Mouse (Mus musculus): Measurements from ENCODE around the gene Ubr1.

Gene Ubr1

DNA sequence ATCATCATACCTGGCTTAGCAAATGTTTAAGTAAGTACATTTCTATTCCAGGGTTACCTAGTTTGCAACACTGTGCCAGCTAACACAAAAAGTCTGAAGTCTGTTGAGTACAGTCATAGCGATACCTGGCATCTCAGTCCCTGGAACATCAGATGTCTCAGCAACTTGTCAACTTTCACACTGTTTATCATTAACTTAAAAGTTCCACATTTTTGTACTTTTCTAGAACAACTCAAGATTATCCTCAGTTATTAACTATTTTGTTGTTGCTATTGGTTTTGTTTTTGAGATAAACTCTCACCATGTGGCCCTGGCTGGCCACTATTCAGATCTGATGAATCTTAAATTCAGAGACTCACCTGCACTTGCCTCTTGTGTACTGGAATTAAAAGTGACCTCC, 107.1 kb downstream of the Ubr1 start:
- intact Hi-C loops (cut with DNase I) = no loop called here

DNA sequence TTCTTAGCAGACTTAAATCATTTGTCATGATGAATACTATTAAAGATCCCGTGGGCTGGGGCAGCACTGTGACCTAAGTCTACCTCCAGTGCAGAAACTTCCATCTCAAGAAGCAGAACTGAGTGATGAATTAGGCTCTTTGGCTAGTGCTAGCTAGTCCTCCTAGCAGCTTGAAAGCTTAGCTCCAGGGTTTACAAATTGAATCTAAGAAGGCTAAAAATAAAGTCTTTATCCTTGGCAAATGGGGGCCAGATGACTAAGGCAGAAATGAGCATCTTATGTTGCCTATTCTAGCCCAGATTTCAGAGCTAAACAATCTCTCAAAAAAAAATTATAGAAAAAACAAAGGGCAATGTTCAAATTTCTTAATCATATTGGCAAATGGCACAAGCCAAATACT, 109.8 kb downstream of the Ubr1 start:
- intact Hi-C loops (cut with DNase I) = no loop called here

DNA sequence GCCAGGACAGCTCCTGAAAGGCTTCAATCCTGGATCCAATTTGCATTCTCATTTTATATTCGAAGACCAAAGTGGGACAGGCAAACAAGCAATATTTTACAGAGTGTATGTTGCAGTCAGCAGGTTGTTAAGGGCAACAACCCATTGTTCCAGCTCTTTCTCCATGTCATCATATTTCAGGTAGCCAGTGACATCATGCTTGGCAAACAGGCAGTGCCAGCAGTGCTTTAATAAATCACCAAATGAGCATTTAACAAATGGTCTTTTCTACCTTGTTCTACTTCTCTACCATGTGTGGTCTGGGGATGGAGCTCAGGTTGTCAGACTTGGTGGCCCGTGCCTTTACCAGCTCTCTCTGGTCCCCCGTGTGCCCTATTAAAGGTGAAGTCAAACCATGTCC, 112.4 kb downstream of the Ubr1 start:
- intact Hi-C loops (cut with DNase I) = loop anchor here (10.0 kb wide), 1 partner anchor 123 kb away; no protein-coding TSS in a partner anchor

DNA sequence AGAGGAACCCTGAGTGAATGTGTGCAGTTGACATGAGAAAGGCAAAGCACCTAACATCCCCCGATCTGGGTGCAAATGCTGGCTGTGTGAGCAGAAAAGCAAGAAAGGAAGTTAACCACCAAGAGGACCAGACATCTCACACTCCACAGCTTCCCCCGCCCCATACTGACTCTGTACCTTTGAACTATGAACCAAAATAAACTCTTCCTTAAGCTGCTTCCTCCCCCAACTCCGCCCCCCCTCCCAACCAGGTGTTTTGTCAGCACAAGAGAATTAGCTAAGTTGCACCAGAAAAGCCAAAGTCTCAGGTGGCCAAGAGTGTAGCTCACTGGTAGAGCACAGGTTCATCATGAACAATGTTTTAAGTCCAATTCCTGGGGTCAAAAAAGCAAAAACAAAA, 117.4 kb downstream of the Ubr1 start:
- intact Hi-C loops (cut with DNase I) = loop anchor here (10.0 kb wide), 1 partner anchor 118 kb away; no protein-coding TSS in a partner anchor

DNA sequence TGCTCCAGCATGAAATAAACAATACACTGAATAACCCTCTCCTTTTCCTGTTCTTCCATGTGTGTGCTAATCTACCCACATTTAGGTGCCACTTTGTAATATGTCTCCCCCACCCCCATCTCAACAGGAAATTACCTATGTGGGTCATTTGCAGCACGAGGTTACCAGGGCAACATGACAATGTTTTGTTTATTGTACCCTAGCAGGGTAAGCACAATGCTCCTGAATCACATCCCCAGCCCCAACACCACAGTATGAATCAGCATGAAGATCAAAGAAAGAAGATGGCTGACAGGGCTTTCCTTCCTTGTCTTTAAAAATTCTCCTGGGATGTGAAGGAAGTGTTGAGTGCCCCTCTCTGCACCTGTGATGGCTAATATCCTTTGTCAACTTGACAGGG, 117.9 kb downstream of the Ubr1 start:
- intact Hi-C loops (cut with DNase I) = loop anchor here (10.0 kb wide), 1 partner anchor 118 kb away; no protein-coding TSS in a partner anchor

DNA sequence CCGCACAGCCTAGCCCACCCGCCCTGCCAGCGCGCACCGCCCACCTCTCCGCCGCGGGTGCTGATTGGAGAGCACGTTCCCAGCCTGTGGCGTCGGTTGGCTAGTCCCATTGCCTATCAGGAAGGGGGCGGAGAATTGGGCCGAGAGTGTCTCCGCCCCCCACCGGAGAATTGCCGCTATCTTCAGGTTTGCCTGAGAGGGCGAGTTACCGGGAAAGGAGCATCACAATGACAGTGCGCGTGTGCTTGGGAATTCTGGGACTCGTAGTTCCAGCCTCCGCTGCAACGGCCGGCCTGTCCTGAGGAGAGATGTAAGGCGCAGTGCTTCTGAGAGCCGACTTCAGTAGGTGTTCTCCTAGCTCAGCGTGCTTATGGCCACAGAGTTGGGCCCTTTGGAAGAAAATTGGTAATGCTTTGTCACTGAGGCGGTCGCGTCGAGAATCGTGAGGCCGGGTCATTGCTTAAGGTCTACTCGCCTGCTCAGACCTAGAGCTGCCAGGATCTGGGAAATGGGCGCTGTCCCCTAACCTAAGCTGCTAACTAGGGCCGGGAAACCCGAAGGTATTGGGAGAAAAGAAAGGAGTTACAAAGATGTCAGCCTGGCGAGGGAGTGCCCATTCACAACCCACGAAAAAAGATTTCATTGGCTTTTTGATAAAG, 120.0 kb downstream of the Ubr1 start, which contains the start of gene Ttbk2:
Gene Ttbk2, minus strand, starts transcription at position 181 of the 659 bp plus-strand sequence.
- intact Hi-C loops (cut with DNase I) = loop anchor here (10.0 kb wide), 1 partner anchor 116 kb away; no protein-coding TSS in a partner anchor

DNA sequence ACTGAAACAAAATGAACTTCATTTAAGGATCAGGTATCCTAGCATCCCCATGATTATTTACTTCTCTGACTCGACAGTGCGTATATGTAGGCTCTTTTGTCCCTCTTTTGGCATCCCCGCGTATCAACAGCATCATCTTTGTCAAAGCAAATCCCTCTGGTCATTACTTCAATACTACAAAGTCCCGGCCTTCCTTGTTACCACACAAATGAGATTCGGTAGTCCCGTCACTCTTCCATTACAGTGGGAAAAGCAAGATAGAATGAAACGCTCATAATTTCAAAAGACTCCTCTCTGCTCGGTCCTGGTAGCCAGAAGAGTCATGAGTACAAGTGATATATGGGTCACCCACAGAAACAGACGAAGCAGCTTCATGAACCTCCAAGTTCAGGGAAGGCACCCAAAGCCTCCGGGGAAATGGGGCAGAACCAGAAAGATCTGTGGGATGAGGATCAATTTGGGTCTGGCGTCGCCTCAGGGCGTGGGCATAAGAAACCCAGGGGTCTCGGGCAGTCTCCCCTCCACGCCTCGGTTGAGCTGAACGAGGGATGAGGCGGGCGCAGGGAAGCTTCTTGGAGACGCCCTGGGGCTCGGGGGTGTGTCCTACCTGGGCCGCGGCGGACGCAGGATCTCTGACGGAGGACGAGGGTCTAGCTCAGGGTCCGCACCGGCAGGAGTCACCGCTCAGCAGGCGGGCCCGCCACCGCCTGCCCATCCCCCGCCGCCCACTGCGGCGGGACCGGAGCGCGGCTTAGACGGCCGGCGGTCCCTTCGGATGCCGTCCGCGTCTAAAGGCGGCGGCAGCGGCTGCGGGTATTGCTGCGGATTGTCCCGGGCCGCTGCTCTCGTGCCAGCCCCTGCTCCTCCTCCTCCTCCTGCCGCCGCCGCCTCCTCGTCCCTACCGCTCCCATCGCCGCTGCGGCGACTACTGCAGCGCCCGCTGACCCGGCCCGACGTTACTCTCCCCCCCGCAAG, 120.8 kb downstream of the Ubr1 start, which contains the start of gene Cdan1:
Gene Cdan1, minus strand, starts transcription at position 680 of the 975 bp plus-strand sequence.
- intact Hi-C loops (cut with DNase I) = loop anchor here (10.0 kb wide), 1 partner anchor 115 kb away; no protein-coding TSS in a partner anchor

DNA sequence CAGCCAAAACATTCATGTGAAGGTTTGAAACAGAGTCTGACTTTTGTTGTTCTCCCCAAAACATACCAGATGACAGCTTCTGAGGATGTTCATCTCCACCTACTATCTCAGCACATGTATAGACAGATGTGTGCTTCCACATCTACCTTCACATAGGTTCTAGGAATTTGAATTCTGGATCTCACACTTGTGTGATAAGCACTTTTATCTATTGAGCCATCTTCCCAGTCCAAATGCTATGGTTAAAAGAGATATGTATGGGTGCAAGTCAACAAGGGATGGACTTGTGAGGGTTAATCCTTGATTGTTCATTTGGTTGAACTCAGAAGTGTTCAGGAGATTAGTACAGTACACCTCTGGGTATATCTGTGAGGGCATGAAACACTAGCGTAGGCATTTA, 125.2 kb downstream of the Ubr1 start:
- intact Hi-C loops (cut with DNase I) = no loop called here

DNA sequence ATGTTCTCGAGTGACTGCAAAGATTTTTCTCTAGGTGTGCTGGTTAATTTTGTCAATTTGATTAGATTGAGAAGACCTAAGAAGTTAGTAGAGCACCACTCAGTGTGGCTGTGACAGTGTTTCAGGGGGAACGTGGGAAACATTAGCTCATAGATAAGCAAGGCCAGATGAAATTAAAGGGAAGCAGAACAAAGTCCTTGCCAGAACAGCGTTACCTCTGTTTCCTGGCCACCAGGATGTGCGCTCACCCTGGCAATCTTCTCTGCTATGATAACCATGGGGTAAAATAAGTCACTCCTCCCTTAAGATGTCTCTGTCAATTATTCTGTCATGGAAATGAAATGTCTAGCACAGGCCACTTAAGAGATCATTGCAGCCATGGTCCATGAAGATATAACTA, 126.5 kb downstream of the Ubr1 start:
- intact Hi-C loops (cut with DNase I) = no loop called here

DNA sequence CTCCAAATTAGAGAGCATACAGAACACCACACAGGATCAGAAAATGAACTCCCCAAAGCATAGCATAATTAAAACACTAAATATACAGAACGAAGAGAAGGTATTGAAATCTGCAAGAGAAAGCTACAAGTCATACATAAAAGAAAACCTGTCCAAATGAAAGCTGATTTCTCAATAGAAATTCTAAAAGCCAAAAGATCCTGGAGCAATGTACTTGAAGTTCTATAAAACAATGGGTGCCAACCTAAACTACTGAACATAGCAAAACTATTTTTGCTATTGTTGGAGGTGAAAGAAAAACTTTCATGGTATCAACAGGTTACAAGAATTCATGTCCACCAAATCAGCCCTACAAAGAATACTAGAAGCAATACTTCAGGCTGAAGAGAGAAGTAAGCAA, 129.3 kb downstream of the Ubr1 start:
- intact Hi-C loops (cut with DNase I) = no loop called here

DNA sequence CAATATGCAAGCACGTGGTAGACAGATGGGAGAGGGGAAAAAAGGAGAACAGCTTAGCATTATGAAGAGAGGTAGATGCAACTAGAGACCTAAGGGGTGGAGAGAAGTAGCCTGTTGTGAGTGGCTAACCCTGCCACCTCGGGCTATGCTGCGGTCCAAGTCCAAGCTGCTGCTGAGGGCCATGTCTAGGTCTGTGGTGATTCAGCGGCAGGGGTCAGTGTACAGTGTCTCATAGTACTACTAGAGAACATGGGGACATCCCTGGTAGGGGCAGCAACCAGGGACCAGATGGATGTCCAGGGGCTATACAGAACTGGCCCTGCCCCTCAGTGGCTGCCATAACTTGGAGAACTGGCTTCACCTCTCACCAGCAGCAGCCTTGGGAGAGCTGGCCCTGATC, 135.3 kb downstream of the Ubr1 start:
- intact Hi-C loops (cut with DNase I) = no loop called here

DNA sequence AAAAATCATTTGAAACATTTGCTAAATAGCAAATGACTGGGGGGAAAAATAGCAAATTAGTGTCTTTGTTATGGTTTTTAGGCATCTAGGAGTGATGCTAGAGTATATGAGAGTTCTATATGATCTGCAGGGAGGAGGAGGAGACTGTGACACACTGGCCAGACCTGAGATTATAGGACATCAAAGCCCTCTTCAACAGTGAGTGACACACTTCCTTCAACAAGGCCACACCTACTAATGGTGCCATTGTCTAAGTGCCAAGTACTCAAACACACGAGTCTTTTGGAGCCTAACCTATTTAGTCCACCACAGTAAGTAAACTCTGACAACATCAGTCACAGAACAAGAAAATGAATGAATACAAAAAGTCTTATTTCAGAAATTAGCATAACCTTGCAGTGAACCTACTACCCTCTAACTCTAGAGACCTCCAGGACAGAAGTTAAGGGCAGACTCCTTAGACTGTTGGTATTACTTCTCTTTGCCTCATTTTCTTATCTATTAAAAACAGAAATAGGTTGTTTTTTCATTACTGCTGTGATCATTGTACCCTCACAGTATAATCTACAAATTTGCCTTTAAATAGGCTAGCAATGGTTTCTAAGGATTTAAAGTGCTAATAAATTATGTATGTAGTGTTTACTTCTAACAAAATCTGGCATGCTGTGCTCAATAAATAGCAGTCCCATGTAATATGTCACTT, 143.4 kb downstream of the Ubr1 start:
- intact Hi-C loops (cut with DNase I) = no loop called here

Small RNAs within 50 kb of the gene (microRNA-seq; reads per million reads assigned to microRNA genes)
- 0 to 0.11 reads per million in 2 experiments for gene Gm44325
